Mouse (Mus musculus) G1E (cell line): ENCODE results near the gene Sntb2.

ENCODE experiments used
- CTCF ChIP-seq: IDR thresholded peaks from 2 replicates; pipeline ENCODE4 v1.5.1; 2012; ENCODE audit warnings: low read depth, low read length, inconsistent platforms, mixed read lengths
- GATA1 ChIP-seq: IDR thresholded peaks from 2 replicates; pipeline ENCODE4 v1.6.1; 2012; ENCODE audit warnings: borderline replicate concordance, low read length, inconsistent platforms, mixed read lengths
- POLR2AphosphoS5 ChIP-seq: IDR thresholded peaks from 2 replicates; pipeline ENCODE4 v1.6.1; 2012; ENCODE audit warnings: low read depth, low read length, inconsistent platforms; ENCODE audit not compliant: insufficient replicate concordance
- TAL1 ChIP-seq: conservative IDR thresholded peaks from 2 replicates; pipeline ENCODE4 v1.6.1; 2012; ENCODE audit warnings: low read depth, low read length, inconsistent platforms, mixed read lengths

DNA sequence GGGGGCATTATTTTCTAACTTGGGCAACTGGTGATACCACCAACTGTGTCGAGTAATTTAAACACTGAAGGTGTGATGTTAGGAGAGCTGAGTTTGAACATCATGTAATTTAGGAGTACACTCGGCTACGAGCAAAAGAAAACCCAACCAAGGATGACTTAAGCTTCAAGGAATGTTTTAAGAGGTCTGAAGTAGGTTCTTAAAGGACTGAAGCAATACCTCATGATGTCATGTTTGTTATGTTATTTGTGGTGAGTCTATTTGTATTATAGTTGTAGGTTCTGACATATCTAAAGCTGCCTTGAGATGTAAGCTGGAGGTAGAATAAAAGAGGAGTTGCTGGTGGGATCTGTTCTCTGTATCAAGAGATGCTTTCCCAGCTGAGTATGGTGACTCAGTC lies 34.4 kb downstream of the Sntb2 start:
- no peak for TF ChIP-seq CTCF
- TF ChIP-seq TAL1: no peak
- no peak for TF ChIP-seq GATA1
- no peak for TF ChIP-seq POLR2AphosphoS5
